Mouse (Mus musculus) T-cell, adult 2 months (primary cell): Measurements from ENCODE around the gene Cdk11b.
"Not testable (repeated sequence)": the region's sequence is repeated elsewhere in the genome, so short reads cannot be mapped to it uniquely, and the experiment has no call there.

Experiments used
- DNase-seq: peaks from one replicate; pipeline ENCODE4 v3.0.0; 2022; ENCODE audit warnings: low spot score

Gene Cdk11b

GRCm38 (mm10) chr4:155668689-155669597, 44.3 kb downstream of the Cdk11b start, which contains the start of gene Mib2:
TSS of gene Mib2 (minus strand) at chr4:155669198.
- peak; percentile 96 for DNase-seq

GRCm38 (mm10) chr4:155669598-155670075, 45.0 kb downstream of the Cdk11b start:
- DNase-seq, result no peak

GRCm38 (mm10) chr4:155670236-155670635, 45.6 kb downstream of the Cdk11b start:
- DNase-seq, result not testable (repeated sequence)

GRCm38 (mm10) chr4:155672082-155672481, 47.4 kb downstream of the Cdk11b start:
- no peak for DNase-seq

- DNase-seq, result peak; percentile 39
These were observed 51.3 kb downstream of the Cdk11b start for GRCm38 (mm10) chr4:155675991-155676390.

GRCm38 (mm10) chr4:155683670-155684277, 59.1 kb downstream of the Cdk11b start:
- not testable (repeated sequence) for DNase-seq

GRCm38 (mm10) chr4:155687764-155688163, 63.1 kb downstream of the Cdk11b start:
- DNase-seq, result not testable (repeated sequence)

- no peak for DNase-seq
These were observed 66.1 kb downstream of the Cdk11b start for GRCm38 (mm10) chr4:155690571-155691375.

- peak; percentile 36 for DNase-seq
These were observed 67.8 kb downstream of the Cdk11b start for GRCm38 (mm10) chr4:155692421-155692820.

GRCm38 (mm10) chr4:155694111-155694481, 69.4 kb downstream of the Cdk11b start, which contains the start of gene Fndc10:
TSS of gene Fndc10 (plus strand) at chr4:155694342.
- no peak for DNase-seq

- DNase-seq, result peak; percentile 88
These were observed 70.1 kb downstream of the Cdk11b start for GRCm38 (mm10) chr4:155694482-155695401.

- no peak for DNase-seq
These were observed 70.9 kb downstream of the Cdk11b start for GRCm38 (mm10) chr4:155695531-155696062.

- no peak for DNase-seq
These were observed 71.9 kb downstream of the Cdk11b start for GRCm38 (mm10) chr4:155696261-155697255.
